Mouse (Mus musculus) urinary bladder, adult 18-20 months (tissue): ENCODE results near the gene Kdm7a.

Experiments used
- DNase-seq, 2 experiments: peaks; one replicate each; pipeline ENCODE4 v3.0.0; 2022; ENCODE audit warnings: low spot score in 2 of 2, mixed read lengths in 2 of 2

Kdm7a gene

DNA sequence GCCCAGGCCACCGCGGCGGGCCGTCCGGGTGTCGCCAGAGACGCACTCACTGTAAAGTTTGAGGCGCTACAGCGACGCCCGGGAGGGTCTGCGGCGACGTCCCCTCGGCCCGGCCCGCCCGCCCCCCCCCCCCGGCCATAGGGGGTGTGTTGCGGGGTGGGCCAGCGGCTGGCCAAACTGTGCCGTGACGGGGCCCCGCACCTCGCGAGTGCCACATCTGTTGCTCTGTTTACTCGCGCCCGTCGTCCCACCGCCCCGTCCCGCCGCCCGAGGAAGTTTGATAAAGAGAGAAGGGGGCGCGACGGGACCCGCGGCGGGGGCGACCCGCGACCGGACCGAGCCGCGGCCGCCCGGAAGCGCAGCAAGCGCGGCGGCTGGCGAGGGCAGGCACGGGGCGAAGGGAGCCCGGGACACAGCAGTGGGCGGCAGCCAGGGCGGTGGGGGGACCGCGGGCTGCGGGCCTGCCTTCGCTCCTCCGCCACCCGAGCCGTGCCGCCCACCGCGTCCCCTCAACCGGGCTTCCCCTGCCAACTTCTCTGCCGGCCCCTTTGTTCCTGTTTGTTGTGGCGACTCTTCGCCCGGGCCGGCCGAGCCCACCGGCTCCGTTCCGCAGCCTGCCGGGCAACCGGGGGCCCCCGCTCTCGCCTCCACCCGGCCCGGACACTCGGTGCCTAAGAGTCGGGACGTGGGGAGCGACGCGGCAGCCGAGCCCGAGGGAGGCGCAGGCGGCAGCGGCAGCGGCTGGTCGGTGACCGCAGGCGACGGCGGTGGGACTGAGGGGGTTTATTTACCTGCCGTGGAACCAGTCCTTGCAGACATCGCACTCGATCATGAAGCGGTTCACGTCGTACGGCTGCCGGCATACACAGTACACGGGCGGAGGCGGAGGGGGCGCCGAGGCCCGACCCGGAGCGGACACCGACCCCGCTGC lies 674 bp downstream of the Kdm7a start:
- DNase-seq, result peak; percentile 18 to 69

- DNase-seq, result peak; percentile 66 to 82
These were observed 1.4 kb downstream of the Kdm7a start for GRCm38 (mm10) chr6:39205064-39205649.

- DNase-seq, result no peak
These were observed 2.1 kb downstream of the Kdm7a start for GRCm38 (mm10) chr6:39204444-39204843.

- DNase-seq, result no peak
These were observed 3.4 kb downstream of the Kdm7a start for GRCm38 (mm10) chr6:39203236-39203635.

DNA sequence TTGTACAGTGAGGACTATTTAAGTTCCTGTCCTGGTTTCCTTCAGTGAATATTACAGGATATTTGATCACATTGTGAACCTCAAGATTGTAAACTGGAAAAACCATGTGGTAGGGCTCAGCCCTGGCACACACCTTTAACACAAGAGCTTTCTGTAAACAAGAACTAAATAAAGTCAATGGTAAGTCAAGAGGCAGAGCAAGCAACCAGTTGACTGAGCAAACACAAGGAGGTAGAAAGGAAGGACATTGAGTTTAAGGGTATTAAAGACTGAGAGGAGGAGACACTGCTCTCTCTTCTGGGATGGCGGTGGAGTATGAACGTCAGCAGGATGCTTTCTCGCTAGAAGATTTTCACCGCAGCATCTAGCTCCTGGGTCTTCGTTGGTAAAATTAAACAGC lies 13.6 kb downstream of the Kdm7a start:
- DNase-seq, result no peak

DNA sequence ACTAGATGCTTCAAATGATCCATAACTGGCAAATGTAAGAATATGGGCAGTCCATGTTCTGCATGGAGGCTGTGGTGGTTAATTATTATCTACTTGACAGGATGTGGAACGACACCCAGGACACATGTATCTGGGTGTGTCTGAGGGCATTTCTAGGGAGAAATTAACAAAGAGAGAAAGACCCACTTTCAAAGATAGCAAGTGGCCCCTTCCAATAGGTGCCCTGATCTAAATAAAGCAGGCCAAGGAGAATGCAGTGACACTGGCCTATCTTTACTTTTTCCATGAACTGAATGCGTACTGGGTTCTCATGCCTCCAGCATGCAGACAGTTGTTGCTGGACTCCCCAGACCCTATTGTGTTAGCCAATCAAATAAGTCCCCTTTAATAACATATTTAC lies 15.1 kb downstream of the Kdm7a start:
- DNase-seq, result no peak

GRCm38 (mm10) chr6:39187227-39187626 lies 19.4 kb downstream of the Kdm7a start:
- no peak for DNase-seq

DNA sequence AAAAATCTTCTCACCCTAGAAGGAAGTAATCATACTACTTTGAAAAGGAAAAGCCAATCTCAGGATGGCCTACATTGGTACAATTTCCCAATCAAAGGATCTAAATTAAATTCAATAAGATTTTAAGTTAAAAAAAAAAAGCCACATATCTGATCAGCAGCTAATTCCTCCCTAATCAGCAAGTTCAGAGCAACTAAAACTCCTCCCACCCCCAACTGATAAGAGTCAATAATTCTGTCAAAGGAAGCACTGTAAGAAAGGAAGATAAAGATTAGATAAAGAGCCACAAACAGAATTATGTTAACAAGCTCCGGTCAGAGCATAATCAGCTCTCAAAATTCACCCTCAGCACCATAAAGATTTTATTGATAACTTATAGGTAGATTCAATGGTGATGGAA lies 37.5 kb downstream of the Kdm7a start:
- no peak for DNase-seq

GRCm38 (mm10) chr6:39164891-39165290 lies 41.7 kb downstream of the Kdm7a start:
- no peak for DNase-seq

GRCm38 (mm10) chr6:39161975-39162374 lies 44.6 kb downstream of the Kdm7a start:
- DNase-seq, result no peak

DNA sequence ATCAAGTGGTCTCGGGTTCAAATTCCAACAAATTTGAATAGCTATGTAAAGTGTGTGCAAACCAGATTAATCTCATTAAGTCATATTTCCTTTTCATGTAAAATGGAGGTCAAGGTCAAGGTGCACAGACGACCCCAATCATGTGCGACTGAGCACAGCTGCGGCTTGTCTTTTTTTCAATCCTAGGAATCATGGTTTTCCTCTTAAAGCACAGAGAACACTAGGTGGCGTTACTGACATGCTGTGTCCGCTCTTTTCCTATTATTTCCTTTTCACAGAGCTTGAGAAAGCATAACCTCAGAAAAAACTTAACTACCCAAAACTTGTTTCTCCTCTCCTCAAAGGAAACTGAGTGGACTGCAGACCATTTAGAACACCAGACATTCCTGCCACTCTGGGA lies 60.5 kb downstream of the Kdm7a start:
- DNase-seq, result no peak

DNA sequence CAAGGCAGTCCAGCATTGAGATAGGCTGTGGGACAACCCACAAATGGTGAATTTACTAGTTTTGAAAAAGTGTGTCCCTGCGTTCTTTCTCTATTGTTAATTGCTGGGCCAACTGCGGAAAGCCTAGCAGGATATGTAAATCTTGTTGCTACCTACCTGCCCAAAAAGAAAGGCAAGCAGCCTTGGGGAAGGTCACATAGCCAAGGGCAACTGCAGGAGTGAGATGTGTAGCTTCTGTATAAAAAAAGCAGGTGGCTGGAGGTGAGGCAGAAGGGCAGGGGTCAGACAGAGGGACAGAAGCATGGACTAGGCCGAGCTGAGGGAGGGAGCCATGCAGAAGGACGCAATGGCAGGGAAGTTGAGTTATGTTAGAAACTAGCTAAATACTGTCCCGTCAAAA lies 74.0 kb downstream of the Kdm7a start:
- no peak for DNase-seq

- no peak for DNase-seq
These were observed 75.1 kb downstream of the Kdm7a start for GRCm38 (mm10) chr6:39131480-39131879.

- DNase-seq, result no peak
These were observed 81.9 kb downstream of the Kdm7a start for GRCm38 (mm10) chr6:39124719-39125118.

- no peak for DNase-seq
These were observed 85.9 kb downstream of the Kdm7a start for GRCm38 (mm10) chr6:39120685-39121084.

DNA sequence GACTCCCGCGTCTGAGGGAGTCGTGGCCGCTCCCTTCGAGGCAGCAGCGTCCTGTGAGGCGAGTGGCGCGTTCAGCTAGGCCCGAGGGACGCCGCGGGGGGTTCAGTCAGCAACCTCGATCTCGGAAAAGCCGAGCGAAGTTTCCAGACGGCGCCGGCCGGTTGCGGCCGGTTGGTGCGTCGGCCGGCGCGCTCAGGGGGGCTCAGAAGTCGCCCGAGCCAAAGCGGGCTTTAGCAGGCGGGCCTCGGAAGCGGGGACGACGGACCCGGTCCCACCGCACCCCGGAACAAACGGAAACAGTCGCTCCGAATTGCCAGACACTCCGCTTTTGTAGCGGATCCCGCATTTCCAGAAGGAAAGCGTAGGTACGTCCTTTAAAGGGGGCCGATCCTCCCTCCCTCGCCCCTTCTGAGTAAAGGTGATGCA lies 88.1 kb downstream of the Kdm7a start:
- peak in 1 of 2 experiments; percentile 24 for DNase-seq

- peak; percentile 74 to 76 for DNase-seq
These were observed 88.8 kb downstream of the Kdm7a start, which contains the start of gene Parp12 for GRCm38 (mm10) chr6:39117584-39118455. TSS of gene Parp12 (minus strand) at chr6:39118349.

GRCm38 (mm10) chr6:39115438-39115837 lies 91.2 kb downstream of the Kdm7a start:
- no peak for DNase-seq

- DNase-seq, result no peak
These were observed 93.4 kb downstream of the Kdm7a start for GRCm38 (mm10) chr6:39113141-39113540.

DNA sequence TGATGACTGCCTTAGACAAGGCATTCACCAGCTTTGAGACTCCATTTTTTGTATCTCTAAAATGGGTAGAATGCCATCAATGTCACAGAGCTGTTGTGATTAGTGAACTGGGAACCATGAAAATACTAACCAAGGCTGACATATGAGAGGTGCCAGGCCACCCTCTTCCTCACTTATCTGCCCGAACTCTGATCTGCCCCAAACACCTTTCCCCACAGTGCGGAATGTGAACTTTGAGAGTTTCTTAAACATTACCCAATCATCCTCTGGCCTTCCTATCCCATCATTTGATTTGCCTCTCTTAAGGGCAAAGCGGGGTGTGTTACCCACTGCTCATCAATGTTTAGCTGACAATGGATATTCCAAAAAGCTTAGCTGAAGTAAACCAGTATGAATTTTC lies 93.9 kb downstream of the Kdm7a start:
- no peak for DNase-seq

- no peak for DNase-seq
These were observed 99.8 kb downstream of the Kdm7a start for GRCm38 (mm10) chr6:39106812-39107211.

DNA sequence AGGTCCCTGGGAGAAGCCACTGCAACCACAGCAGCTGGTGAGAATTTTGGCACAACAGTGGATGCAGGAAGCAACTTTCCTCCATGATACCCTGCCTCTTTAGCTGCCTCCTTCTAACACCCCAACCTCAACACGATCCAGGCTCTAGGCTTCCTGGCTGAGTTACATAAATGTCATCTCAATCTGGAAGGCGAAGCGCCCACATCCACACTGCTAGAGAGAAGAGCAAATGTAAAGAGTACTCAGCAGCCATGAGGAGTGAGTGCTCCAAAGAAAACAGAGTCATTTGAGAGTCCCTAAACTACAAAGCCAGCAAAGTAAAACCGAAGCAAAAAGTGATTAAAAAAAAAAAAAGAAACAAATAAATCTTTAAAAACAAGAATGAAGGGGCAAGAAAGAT lies 102.0 kb downstream of the Kdm7a start:
- DNase-seq, result no peak
